Mouse (Mus musculus) MEL-GATA-1-ER (cell line): ENCODE data around the gene Fbxo31.

ENCODE experiments used
- DNase-seq: peaks from one replicate; pipeline ENCODE4 v3.0.0-alpha.2; 2012; ENCODE audit warnings: low read depth; ENCODE audit errors: extremely low read depth

The Fbxo31 gene

DNA sequence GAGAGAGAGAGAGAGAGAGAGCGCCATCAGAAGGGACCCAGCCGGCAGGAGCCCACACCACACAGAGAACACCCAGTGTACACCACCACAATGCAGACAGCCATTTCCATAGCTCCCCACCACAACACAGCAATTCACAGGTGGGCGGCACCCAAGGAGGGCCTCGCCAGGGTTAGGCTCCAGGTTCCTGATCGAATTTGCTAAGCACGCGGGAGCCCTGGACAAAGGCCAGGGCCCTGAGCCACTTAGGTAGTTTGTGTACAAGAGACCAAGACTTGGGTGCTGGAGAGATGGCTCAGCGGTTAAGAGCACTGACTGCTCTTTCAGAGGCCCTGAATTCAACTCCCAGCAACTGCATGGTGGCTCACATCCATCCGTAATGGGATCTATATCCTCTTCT lies 26.1 kb downstream of the Fbxo31 start:
- DNase-seq = no peak

- DNase-seq = no peak
These were observed 27.3 kb downstream of the Fbxo31 start for GRCm38 (mm10) chr8:121551065-121551985.

- no peak for DNase-seq
These were observed 28.6 kb downstream of the Fbxo31 start for GRCm38 (mm10) chr8:121550056-121550455.

- DNase-seq = peak; percentile 35
These were observed 31.5 kb downstream of the Fbxo31 start for GRCm38 (mm10) chr8:121547132-121547531.

DNA sequence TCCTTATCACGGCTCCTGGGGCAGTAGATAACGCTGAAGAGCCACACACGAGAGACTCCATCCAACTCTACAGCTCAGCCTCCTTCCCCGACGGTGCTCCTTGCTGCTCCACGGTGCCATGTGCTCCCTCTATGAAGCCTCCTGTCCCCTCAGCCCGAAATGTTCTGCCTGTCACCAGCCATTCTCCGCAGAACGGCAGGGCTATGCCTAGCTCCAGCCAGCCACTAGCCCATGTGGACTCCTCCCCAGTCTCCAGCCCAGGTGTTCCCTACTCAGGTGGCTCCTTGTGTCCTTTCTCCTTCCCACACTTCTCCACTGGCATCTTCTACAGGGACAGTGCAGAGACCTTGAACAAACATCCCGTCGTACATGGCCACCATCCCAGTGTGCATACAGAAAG lies 33.7 kb downstream of the Fbxo31 start:
- DNase-seq = no peak

DNA sequence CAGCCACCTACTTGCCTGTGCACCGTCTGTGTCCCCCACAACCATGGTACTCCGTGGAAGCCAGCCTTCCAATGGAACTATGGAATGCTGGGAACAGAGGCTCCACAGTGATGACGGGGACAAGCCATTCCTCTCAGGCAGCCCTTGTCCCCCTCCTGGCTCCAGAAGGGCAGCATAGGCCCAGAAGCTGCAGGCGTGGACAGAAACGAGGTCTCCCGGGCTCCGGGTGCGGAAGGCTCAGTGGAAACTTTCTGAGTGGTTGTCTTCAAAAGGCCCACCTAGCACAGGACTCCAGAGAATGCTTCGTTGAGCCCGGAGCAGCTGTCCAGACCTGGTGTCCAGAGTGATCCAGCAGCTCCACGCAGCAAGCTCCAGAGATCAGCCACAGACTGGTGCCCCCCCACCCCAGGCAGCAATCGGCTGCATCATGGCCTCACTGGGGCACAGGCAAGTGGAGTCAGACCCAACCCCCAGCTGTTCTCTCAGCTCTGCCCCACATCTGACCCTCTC lies 34.3 kb downstream of the Fbxo31 start, which contains the start of gene 1700018B08Rik:
Gene 1700018B08Rik (minus strand): TSS at position 45 of the 510 bp plus-strand sequence.
- DNase-seq = no peak

DNA sequence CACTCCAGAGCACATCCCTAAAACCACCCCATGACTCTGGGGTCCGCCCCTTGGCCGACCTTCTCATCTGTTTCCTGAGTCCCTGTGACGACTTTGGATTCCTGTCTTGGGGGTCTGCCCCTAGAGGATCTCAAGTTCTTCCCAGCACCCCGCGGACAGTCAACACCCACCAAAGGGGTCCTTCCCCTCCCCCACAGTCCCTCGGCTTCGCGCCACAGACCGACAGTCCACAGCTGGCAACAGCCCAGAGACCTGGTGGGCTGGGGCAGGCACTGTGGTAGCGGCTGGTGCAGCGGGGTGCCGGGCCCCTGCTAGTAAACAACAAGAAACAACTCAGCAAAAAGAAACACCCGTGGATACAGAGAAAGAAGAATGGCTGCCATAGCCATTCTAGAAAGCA lies 35.7 kb downstream of the Fbxo31 start:
- DNase-seq = no peak

- no peak for DNase-seq
These were observed 36.7 kb downstream of the Fbxo31 start for GRCm38 (mm10) chr8:121541862-121542261.

DNA sequence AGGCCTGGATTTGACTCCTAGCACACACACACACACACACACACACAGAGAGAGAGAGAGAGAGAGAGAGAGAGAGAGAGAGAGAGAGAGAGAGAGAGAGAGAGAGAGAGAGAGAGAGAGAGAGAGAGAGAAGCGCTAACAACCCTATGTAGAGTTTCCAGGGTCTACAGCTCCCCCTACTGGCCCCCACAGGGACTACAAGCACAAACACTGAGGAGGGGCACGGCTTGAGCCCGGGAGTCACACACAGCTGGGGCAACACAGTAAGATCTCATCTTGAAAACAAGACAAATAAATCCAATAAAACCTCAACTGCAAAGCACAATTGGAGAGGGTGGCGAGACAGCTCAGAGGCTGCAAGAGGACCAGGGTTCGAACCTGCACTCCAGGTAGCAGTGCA lies 46.2 kb downstream of the Fbxo31 start:
- no peak for DNase-seq

DNA sequence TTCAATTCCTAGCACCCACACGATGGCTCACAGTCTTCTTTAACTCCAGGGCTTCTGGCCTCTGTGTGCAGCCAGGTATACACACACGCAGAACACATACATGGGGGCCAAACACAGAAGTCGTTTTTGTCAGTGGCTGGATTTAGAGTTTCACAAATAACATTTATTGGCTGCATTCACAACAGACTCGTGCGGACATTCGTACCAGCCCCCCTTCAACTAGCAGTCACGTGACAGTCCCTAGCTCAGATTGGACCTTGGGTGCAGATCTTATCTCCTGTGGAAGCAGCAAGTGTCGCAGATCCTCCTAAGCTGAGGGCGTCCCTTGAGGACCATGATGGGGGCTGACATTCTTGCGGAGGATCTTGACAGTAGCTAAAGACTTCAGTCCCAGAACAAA lies 48.0 kb downstream of the Fbxo31 start:
- DNase-seq = no peak

GRCm38 (mm10) chr8:121528790-121529189 lies 49.8 kb downstream of the Fbxo31 start:
- no peak for DNase-seq

GRCm38 (mm10) chr8:121527751-121528150 lies 50.9 kb downstream of the Fbxo31 start:
- no peak for DNase-seq

GRCm38 (mm10) chr8:121526811-121527550 lies 51.6 kb downstream of the Fbxo31 start:
- DNase-seq = no peak

DNA sequence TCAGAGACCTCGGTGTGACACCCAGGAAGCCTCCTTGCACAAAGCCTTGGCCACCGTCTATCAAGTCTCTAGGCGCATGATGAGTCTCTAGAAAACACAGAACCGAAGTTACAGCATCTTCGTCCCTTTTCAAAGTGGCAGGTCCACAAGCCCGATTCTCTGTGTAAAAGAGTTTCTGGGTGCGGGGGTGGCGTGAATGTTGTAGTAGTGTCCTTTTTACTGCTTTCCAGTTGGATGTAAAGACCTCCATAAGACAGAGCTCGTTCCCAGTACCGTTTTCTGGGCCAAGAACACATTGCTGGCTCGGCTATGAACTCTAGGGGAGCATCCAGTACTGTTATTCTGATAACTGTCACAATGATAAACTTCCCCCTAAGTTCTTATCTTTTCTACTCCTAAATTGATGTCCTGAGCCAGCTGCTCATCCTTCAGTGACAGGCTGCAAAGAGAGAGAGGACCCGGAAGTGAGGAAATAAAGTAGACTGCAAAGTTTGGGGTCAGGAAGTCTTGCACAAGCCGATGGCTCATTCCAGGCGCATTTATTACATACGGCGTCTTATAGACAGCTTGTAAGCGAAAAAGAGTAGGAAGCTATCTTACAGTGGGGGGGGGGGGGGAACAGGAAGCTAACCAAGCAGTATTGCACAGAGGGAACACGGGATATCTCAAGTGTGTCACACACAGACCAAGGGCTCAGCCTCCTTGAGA lies 53.3 kb downstream of the Fbxo31 start:
- DNase-seq = no peak

- DNase-seq = peak; percentile 2
These were observed 65.2 kb downstream of the Fbxo31 start for GRCm38 (mm10) chr8:121513429-121513828.

DNA sequence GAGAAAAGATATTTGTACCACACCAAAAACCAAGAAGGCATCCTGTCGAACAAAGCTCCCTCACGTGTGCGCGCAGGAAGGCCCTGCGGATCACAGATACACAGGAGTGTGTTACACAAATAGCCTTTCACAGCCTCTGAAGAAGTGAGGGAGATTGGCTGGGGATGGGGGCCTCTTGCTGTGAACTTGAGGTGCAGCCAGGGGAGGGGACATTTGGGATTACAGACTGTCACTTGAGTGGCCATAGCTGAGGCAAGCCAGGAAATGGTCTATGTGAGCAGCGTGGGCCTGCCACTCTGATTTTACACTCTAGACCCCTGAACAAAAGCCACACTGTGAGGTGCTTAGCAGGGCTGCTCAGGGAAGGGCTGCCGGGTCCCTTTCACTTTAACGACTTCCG lies 66.9 kb downstream of the Fbxo31 start:
- DNase-seq = no peak
